Comparison of ENCODE assay signal across 8 mouse cellular contexts in the genomic region with DNA sequence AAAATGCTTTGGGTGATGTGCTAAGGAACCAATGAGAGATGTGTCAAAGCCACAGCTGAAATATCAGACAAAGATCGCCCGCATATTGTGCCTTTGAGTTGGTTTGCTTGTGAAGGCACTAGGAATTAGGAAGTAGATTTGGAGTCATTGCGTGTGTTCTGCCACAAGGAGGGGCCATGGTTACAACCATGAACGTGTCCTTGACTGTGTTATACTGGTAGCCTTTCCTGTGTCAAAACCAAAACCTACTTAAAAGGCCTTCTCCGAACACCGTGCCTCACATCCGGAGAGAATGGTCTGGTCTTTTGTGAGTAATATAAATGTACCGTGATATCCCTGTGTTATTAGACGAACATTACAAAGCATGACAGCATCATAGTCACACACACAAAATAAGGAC.
DNase-seq lines count a peak whose midpoint lies in the region; ATAC-seq and TF ChIP-seq lines count a peak whose summit lies in the region.

No protein-coding gene starts in this region.

- no peak for ATAC-seq in intestine, postnatal 0 days
- no peak for ATAC-seq in intestine, embryonic 16.5 days
- peak; percentile 80 for ATAC-seq in forebrain, embryonic 12.5 days (ENCODE audit: low FRiP score)
- no peak for ATAC-seq in kidney, postnatal 0 days (replicated peaks; ENCODE audit: low FRiP score, low read depth)
- peak; percentile 82; the same call in 1 of the 2 replicates for ATAC-seq in limb, embryonic 12.5 days (ENCODE audit: insufficient number of reproducible peaks, insufficient read depth, low FRiP score, low TSS enrichment, low read depth)
- no peak for ATAC-seq in inflammation-experienced regulatory T-cells, adult 6 months

- no peaks in the 10 kb centered on the region for H3K9me3 ChIP-seq in intestine, postnatal 0 days (ENCODE audit: control insufficient read depth)
- H3K9me3 ChIP-seq in intestine, embryonic 16.5 days (ENCODE audit: control insufficient read depth, low read length), result no peaks in the 10 kb centered on the region
- no peaks in the 10 kb centered on the region for H3K9me3 ChIP-seq in forebrain, embryonic 12.5 days
- no peaks in the 10 kb centered on the region for H3K9me3 ChIP-seq in kidney, postnatal 0 days (replicated peaks; ENCODE audit: low read length)
- H3K9me3 ChIP-seq in limb, embryonic 12.5 days, result no peaks in the 10 kb centered on the region

- TF ChIP-seq CTCF in intestine, postnatal 0 days (IDR thresholded peaks at IDR 0.05; ENCODE audit: low read depth), result peak; percentile 71
- TF ChIP-seq CTCF in kidney, postnatal 0 days (IDR thresholded peaks at IDR 0.05; ENCODE audit: low read depth), result peak; percentile 85

- DNase-seq in brain, embryonic 18.5 days (ENCODE audit: low read depth, low spot score), result peak; percentile 76
- peak; percentile 86 for DNase-seq in kidney, postnatal 0 days (ENCODE audit: low spot score)
- peak; percentile 77 to 81 for DNase-seq in right cerebral cortex, postnatal 10 days (ENCODE audit: low spot score in 2 of 2)

- H3K36me3 ChIP-seq in intestine, postnatal 0 days (ENCODE audit: control insufficient read depth, insufficient read depth), result no peaks in the 10 kb centered on the region
- no peaks in the 10 kb centered on the region for H3K36me3 ChIP-seq in intestine, embryonic 16.5 days (ENCODE audit: control insufficient read depth, insufficient read depth, low read length)
- no peaks in the 10 kb centered on the region for H3K36me3 ChIP-seq in forebrain, embryonic 12.5 days (replicated peaks)
- no peaks in the 10 kb centered on the region for H3K36me3 ChIP-seq in kidney, postnatal 0 days (ENCODE audit: insufficient read depth, low read length)
- H3K36me3 ChIP-seq in limb, embryonic 12.5 days, result no peaks in the 10 kb centered on the region

- 56% methylated on average over 9 of the region's 9 CpGs for WGBS in intestine, postnatal 0 days
- WGBS in intestine, embryonic 16.5 days, result 51% methylated on average over 9 of the region's 9 CpGs
- 30% methylated on average over 9 of the region's 9 CpGs for WGBS in forebrain, embryonic 12.5 days
- WGBS in kidney, postnatal 0 days, result 30% methylated on average over 9 of the region's 9 CpGs
- WGBS in limb, embryonic 12.5 days, result 45% methylated on average over 9 of the region's 9 CpGs

- no peaks in the 10 kb centered on the region for H3K27me3 ChIP-seq in intestine, postnatal 0 days (replicated peaks; ENCODE audit: control insufficient read depth, insufficient read depth, low read length)
- H3K27me3 ChIP-seq in intestine, embryonic 16.5 days (replicated peaks; ENCODE audit: control insufficient read depth, insufficient read depth, low read length), result no peaks in the 10 kb centered on the region
- no peaks in the 10 kb centered on the region for H3K27me3 ChIP-seq in forebrain, embryonic 12.5 days
- H3K27me3 ChIP-seq in kidney, postnatal 0 days (ENCODE audit: insufficient read depth, low read length), result no peaks in the 10 kb centered on the region
- H3K27me3 ChIP-seq in limb, embryonic 12.5 days, result peaks cover 5% of the 10 kb centered on the region; the same call in 1 of the 2 replicates

- no peak overlapping the region for H3K9ac ChIP-seq in intestine, postnatal 0 days (ENCODE audit: low read depth, low read length)
- H3K9ac ChIP-seq in intestine, embryonic 16.5 days (ENCODE audit: low read depth, low read length), result no peak overlapping the region
- H3K9ac ChIP-seq in forebrain, embryonic 12.5 days, result no peak overlapping the region
- H3K9ac ChIP-seq in kidney, postnatal 0 days (ENCODE audit: low read depth, low read length), result no peak overlapping the region
- no peak overlapping the region for H3K9ac ChIP-seq in limb, embryonic 12.5 days (replicated peaks)

- H3K27ac ChIP-seq in intestine, postnatal 0 days (ENCODE audit: low read depth, low read length), result no peak overlapping the region
- H3K27ac ChIP-seq in intestine, embryonic 16.5 days (ENCODE audit: low read length), result no peak overlapping the region
- H3K27ac ChIP-seq in forebrain, embryonic 12.5 days, result no peak overlapping the region
- H3K27ac ChIP-seq in kidney, postnatal 0 days, result no peak overlapping the region
- no peak overlapping the region for H3K27ac ChIP-seq in limb, embryonic 12.5 days

- no peak overlapping the region for H3K4me2 ChIP-seq in intestine, postnatal 0 days (replicated peaks; ENCODE audit: low read depth)
- no peak overlapping the region for H3K4me2 ChIP-seq in intestine, embryonic 16.5 days (ENCODE audit: low read depth, low read length)
- H3K4me2 ChIP-seq in forebrain, embryonic 12.5 days, result peak overlapping the region; percentile 27; the same call in 1 of the 2 replicates
- H3K4me2 ChIP-seq in kidney, postnatal 0 days (ENCODE audit: low read length), result no peak overlapping the region
- no peak overlapping the region for H3K4me2 ChIP-seq in limb, embryonic 12.5 days

- no peak overlapping the region for H3K4me3 ChIP-seq in intestine, postnatal 0 days (ENCODE audit: low read depth, low read length)
- no peak overlapping the region for H3K4me3 ChIP-seq in intestine, embryonic 16.5 days (ENCODE audit: low read length)
- no peak overlapping the region for H3K4me3 ChIP-seq in forebrain, embryonic 12.5 days (replicated peaks)
- no peak overlapping the region for H3K4me3 ChIP-seq in kidney, postnatal 0 days (replicated peaks; ENCODE audit: low read depth, low read length)
- H3K4me3 ChIP-seq in limb, embryonic 12.5 days (replicated peaks), result no peak overlapping the region

- H3K4me1 ChIP-seq in intestine, postnatal 0 days (replicated peaks; ENCODE audit: control insufficient read depth, insufficient read depth, low read length), result no peaks in the 10 kb centered on the region
- no peaks in the 10 kb centered on the region for H3K4me1 ChIP-seq in intestine, embryonic 16.5 days (ENCODE audit: control insufficient read depth, insufficient read depth, low read length)
- peaks cover 39% of the 10 kb centered on the region for H3K4me1 ChIP-seq in forebrain, embryonic 12.5 days
- H3K4me1 ChIP-seq in kidney, postnatal 0 days (replicated peaks; ENCODE audit: insufficient read depth, low read length), result no peaks in the 10 kb centered on the region
- peaks cover 8% of the 10 kb centered on the region for H3K4me1 ChIP-seq in limb, embryonic 12.5 days (replicated peaks)

Comparison
In these comparisons a context has a peak if more than half of its experiments do, and no peak if none do; other contexts are left out.
1. ATAC-seq: peak in forebrain, embryonic 12.5 days (single experiment) and limb, embryonic 12.5 days (single experiment); none in intestine, postnatal 0 days (single experiment), intestine, embryonic 16.5 days (single experiment), kidney, postnatal 0 days (single experiment) and inflammation-experienced regulatory T-cells, adult 6 months (single experiment).
2. Peak in every context shown above with its lines, with median percentiles within 50 percentile points of each other: DNase-seq.